Mouse (Mus musculus): ENCODE measurements at regions not wholly inside any gene's neighbourhood (a gene's known extent, or its start where the extent isn't known, plus 50 kb on each side); places are given as distances from the start of the nearest gene placed in this dataset.

DNA sequence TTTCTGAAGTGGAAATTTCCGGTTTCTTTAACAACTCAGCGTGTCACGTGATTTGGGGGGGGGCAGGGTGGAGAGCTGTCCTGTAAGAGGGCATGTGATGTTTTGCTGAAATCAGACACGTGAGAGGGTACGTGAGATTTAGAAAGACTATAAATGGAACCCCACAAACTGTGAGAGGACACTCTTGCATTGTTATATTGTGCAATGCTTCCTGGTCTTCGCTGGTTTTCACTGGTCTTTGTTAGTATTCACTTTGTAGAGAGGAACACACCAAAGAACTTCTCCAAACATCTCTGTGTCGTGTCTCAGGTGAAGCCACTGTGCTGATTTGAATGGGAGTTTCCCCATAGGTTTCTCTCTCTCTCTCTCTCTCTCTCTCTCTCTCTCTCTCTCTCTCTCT is 163.2 kb upstream of the Jun start:
- no peak for TF ChIP-seq POLR2A (IDR thresholded peaks at IDR 0.05; ENCODE audit: control insufficient read depth, low read depth, low read length)
- no peak for TF ChIP-seq CTCF (IDR thresholded peaks at IDR 0.05; ENCODE audit: control insufficient read depth, insufficient read depth, insufficient replicate concordance, low read depth, low read length)

Data from testis, adult 2 months (tissue).